Mouse (Mus musculus): ENCODE results near the gene Psmb3.

Psmb3 gene

DNA sequence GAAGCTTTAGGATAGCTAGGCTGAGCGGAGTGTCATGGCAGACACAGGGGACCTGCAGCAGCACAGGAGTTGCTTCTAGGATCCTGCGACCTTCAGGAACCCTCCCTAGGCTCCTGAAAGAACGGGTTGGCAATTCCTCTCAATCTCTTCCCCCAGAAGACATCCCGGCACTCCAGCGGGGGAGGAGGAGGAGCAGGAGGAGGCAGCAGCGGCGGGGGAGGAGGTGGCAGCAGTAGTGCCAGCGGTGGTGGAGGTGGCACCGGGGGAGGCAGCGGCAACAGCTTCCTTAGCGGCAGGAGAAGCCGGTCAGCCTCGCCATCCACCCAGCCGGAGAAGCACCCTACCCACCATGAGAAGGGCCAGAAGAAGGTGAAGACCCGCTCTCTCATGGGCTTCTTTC lies 33.9 kb upstream of the Psmb3 start:
- no peak for DNase-seq

- peak; percentile 89 for DNase-seq
These were observed 33.4 kb upstream of the Psmb3 start for GRCm38 (mm10) chr11:97669829-97670228.

GRCm38 (mm10) chr11:97670234-97671176 lies 32.7 kb upstream of the Psmb3 start:
- no peak for DNase-seq

GRCm38 (mm10) chr11:97671177-97671527 lies 32.0 kb upstream of the Psmb3 start:
- DNase-seq: no peak

DNA sequence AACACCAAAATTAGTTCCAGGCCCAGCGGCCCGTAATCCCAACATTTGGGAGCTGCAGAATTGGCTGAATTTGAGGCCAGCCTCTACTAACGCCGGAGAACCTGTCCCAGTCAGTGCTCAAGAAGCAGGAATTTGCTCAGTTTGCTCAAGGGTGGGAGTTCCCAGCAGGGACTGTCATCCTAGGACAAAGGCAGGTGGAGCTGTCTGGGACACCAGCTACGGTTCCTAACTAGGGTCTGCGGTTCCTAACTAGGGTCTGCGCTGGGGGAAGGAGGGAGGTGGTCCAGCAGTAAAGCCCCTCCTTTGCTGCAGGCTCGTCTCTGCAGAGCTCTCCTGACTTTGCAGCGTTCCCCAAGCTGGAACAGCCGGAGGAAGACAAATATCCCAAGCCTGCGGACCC lies 30.1 kb upstream of the Psmb3 start:
- DNase-seq: no peak

GRCm38 (mm10) chr11:97676050-97676754 lies 27.0 kb upstream of the Psmb3 start:
- no peak for DNase-seq

- no peak for DNase-seq
These were observed 25.8 kb upstream of the Psmb3 start for GRCm38 (mm10) chr11:97677381-97677780.

- DNase-seq: no peak
These were observed 25.4 kb upstream of the Psmb3 start for GRCm38 (mm10) chr11:97677842-97678241.

DNA sequence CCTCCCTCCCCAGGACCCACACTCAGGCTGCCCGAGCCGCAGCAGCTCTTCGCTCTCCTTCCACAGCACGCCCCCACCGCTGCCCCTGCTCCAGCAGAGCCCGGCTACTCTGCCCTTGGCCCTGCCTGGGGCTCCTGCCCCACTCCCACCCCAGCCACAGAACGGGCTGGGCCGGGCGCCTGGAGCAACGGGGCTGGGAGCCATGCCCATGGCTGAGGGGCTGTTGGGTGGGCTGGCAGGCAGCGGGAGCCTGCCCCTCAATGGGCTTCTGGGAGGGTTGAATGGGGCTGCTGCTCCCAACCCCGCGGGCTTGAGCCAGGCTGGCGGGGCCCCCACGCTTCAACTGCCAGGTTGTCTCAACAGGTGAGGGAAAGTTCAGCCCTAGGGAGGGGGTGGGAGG lies 24.9 kb upstream of the Psmb3 start:
- DNase-seq: no peak

- peak; percentile 82 for DNase-seq
These were observed 22.8 kb upstream of the Psmb3 start for GRCm38 (mm10) chr11:97680430-97680829.

DNA sequence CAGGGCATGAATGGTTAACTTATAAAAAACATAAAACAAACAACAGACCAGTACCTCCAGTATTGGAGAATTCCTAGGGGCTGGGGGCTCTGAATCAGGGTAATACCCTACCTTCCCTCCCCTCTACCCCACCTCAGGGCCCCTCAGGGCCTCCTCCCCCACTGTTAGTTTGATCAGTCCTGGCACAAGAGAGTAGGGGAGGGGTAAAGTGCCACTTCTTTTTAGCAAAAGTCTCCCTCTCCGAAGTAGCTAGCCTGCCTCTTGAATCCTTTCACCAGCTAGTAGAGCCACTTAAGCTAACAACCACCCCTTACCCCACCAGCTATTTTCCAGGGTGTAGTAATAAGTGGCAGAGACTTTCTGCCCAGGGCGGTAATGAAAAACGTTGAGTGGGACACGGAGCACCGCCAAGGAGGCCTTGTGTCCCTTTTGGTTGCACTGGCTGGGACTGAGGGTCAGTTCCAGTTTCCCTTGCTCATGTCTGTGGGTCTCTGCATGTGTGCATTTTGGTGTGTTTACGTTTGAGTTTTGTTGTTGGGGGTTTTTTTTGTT lies 20.6 kb upstream of the Psmb3 start:
- no peak for DNase-seq

DNA sequence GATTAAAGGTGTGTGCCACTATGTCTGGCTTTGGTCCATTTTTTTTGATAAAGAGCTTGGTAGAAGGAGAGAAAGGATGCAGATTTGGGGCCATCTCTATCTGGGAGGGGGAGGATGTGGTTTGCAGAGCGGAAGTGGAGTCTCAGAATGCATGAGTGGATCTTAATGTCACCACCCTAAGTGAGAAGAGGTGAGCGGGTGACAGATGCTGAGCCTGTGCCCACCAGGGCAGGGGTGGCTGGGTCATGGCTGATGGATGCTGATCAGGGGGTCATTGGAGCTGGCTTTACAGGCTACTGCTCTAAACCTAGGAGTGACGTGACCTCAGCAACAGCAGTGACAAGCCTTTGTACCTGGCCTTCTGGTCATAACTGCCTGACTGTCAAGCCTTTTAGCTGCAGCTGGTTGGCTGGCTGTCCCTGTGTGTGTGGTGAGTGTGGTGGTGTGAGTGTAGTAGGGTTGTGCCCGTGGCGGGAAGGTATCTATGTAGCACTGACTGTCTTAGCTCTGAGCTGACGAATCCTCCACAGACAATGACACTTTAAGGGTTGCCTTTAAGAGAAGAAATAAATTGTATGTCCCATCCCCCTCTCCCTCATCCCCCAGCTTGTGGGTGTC lies 19.0 kb upstream of the Psmb3 start:
- no peak for DNase-seq

DNA sequence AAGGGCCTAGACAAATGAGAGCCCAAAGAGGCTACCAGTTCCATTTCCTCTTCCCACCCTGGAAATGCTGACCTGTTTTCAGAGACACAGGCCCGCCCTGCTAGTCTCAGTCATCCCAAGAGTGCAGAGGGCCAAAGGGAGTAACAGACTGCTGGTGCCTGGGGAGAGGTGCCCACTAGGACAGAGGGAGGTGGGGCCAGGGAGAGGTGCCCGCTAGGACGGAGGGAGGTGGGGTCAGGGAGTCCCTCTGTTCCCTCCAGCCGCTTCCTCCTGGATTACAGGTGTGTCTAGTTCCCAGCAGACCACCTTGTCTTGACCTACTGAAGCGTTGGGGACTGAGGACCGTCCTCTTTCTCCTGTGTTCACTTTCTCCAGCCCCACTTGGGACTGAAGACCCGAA lies 18.4 kb upstream of the Psmb3 start:
- no peak for DNase-seq

DNA sequence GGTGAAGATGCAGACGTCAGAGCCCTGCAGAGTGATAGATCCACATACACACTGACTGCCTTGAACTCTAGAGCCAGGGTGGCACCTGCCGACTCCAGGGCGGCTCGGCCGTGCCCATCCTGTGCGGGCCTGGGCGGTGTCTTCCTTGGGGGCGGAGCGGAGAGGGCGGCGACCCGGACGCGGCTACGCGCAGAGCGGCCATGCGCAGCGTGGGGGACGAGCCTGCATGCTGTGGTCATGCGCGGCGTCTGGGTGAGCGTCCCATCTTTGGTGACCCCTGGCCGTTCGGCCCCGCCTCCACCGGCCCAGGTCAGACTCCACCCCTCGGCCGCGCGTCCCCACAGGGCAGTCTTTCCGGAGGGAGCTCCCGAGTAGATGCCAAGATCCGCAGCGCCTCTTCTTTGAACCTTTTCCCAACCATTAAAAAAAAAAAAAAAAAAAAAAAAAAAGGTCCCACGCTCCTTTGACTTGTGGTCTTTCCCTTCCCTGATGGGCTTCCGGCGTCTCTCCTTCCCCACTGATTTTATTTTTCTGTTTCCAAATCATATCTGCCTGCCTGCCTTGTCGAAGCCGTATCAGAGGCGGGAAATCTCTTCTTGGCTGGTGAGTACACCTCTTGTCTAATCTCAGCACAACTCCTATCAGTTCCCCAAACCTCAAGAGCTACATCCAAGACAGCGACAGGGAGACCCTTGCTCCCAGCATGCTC lies 17.4 kb upstream of the Psmb3 start, which contains the start of gene Cisd3:
Gene Cisd3 (plus strand): TSS at position 214 of the 709 bp plus-strand sequence.
- peak; percentile 93 for DNase-seq

GRCm38 (mm10) chr11:97686322-97686908 lies 16.8 kb upstream of the Psmb3 start:
- no peak for DNase-seq

GRCm38 (mm10) chr11:97687061-97687460 lies 16.1 kb upstream of the Psmb3 start:
- DNase-seq: no peak

DNA sequence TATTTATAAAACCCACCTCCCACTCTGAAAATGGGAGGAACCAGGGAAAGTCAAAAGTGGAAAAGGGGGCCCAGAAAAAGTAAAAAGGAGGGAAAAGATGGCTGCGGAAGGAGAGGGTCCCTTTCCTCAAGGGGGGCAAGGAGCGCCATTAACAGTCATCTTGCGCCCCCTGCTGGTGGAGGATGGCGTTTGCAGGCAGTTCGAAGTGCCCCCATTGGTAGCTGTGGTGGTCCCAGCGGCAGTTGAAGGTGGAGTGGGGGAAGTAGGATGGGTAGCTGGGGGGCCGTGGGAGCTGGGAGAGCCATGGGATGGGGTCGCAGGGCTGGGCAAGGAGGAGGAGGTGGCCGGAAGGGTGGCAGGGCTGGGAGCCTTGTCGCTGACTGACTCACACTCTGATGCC lies 13.3 kb upstream of the Psmb3 start:
- peak; percentile 82 for DNase-seq

- no peak for DNase-seq
These were observed 8.8 kb upstream of the Psmb3 start for GRCm38 (mm10) chr11:97694435-97694834.

GRCm38 (mm10) chr11:97694921-97695711 lies 8.1 kb upstream of the Psmb3 start:
- DNase-seq: peak; percentile 75

GRCm38 (mm10) chr11:97695712-97696401 lies 7.3 kb upstream of the Psmb3 start:
- DNase-seq: no peak

GRCm38 (mm10) chr11:97696669-97697068 lies 6.5 kb upstream of the Psmb3 start:
- no peak for DNase-seq

Measured in retina, postnatal 1 day (tissue).